Mouse (Mus musculus) erythroblast, embryonic 14.5 days (primary cell): ENCODE data around the gene Rap2a. TPM values are rescaled to one million over a fixed set of nuclear protein-coding genes. Genes with fewer than 3 reads are reported as not detected.

Source experiments
- H3K27me3 ChIP-seq: 2 replicates; pipeline ENCODE4 v1.6.1; 2012; ENCODE audit warnings: inconsistent platforms; ENCODE audit not compliant: control insufficient read depth
- H3K36me3 ChIP-seq: 2 replicates; pipeline ENCODE4 v1.6.1; 2012; ENCODE audit warnings: mild to moderate bottlenecking, inconsistent platforms; ENCODE audit not compliant: control insufficient read depth
- H3K4me1 ChIP-seq: 2 replicates; pipeline ENCODE4 v1.6.1; 2012; ENCODE audit warnings: inconsistent platforms; ENCODE audit not compliant: control insufficient read depth
- H3K4me3 ChIP-seq: replicated peaks from 2 replicates; pipeline ENCODE3; 2012; ENCODE audit warnings: moderate library complexity, mild to moderate bottlenecking, inconsistent platforms
- H3K9me3 ChIP-seq: 2 replicates; pipeline ENCODE4 v1.6.1; 2012; ENCODE audit warnings: low read length, inconsistent platforms, mixed read lengths; ENCODE audit not compliant: control insufficient read depth
- GATA1 ChIP-seq: IDR thresholded peaks from 2 replicates; pipeline ENCODE4 v1.6.1; 2012; ENCODE audit warnings: low read length, inconsistent platforms, mixed read lengths
- TAL1 ChIP-seq: IDR thresholded peaks from 3 replicates; pipeline ENCODE4 v1.6.1; 2012; ENCODE audit warnings: low read length, inconsistent platforms, mixed read lengths
- polyA plus RNA-seq: library from polyadenylated mRNA; stranded (reverse); fragments of >175 nt; gene quantifications from 2 replicates; pipeline ENCODE4 v1.2.3, GENCODE M21; 2012

The Rap2a gene
- polyA plus RNA-seq, 1 experiment, result 0.05 TPM

DNA sequence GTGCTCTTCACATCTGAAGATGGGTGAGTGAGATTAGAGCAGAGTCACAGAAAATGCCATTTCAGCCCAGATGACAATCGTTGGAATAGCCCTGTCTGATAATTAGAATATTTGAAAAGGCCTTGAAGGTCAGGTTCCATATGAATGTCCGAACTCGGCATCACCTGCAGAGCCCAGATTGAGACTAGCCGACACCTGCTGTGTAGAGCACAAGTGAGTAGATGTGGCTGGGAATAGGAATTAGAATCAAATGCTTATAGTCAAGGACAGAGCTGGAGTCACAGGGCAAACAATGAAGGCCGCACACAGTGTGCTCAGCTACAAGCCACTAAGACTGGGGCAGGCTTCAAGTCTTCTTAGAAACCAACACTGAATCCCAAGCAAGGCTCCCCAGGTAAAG is 6.3 kb downstream of the Rap2a start:
- no peak for TF ChIP-seq TAL1
- no peaks in the 10 kb centered on the region for H3K36me3 ChIP-seq
- no peaks in the 10 kb centered on the region for H3K4me1 ChIP-seq

DNA sequence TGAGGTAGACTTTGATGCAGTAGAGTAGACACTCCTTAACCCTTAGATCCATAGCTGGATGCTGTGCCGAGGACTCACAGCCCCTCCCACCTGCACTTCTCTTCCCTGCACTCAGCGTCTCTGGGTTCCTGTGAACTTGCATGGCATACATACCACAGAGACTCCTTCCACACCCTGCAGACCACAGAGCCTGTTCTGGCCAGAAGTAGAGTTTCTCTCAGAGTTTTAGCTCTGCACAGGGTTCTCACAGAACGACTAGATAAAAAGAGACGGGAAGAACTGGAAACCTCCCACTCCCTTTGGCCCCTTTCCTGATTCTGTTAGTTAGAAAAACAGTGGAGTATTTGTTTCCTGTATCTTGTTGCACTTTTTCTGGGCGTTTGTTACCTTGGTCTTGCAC is 18.0 kb downstream of the Rap2a start:
- H3K36me3 ChIP-seq, result no peaks in the 10 kb centered on the region
- no peak overlapping the region for H3K4me3 ChIP-seq
- TF ChIP-seq GATA1 (no peak), TAL1 (no peak)
- no peaks in the 10 kb centered on the region for H3K4me1 ChIP-seq
- no peaks in the 10 kb centered on the region for H3K27me3 ChIP-seq
- no peaks in the 10 kb centered on the region for H3K9me3 ChIP-seq

More for the DNA sequence above, 6.3 kb downstream of the Rap2a start:
- no peaks in the 10 kb centered on the region for H3K9me3 ChIP-seq
- H3K4me3 ChIP-seq, result no peak overlapping the region
- peaks cover 10% of the 10 kb centered on the region for H3K27me3 ChIP-seq

DNA sequence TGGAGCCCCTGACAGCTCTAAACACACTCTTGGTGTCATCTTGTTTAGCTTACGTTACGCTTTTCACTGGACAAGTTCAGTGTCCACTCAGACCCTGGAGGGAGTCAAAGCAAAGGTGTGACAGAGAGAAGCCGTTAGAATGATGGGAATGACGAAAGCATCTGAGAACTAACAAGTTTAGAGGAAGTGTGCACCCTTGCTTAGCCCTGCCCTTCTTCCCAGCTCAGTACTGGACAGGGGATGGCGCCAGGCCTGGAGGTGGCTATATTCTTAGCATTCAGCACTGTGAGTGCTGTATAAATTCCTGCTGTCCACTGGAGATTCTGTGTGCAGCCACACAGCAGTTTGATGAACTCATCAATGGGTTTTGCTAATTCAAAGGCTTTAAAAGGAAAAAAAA is 18.6 kb downstream of the Rap2a start:
- Histone ChIP-seq H3K4me1 (no peaks in the 10 kb centered on the region), H3K4me3 (no peak overlapping the region), H3K9me3 (no peaks in the 10 kb centered on the region), H3K27me3 (no peaks in the 10 kb centered on the region), H3K36me3 (no peaks in the 10 kb centered on the region)
- TF ChIP-seq TAL1, result no peak
- TF ChIP-seq GATA1, result no peak

DNA sequence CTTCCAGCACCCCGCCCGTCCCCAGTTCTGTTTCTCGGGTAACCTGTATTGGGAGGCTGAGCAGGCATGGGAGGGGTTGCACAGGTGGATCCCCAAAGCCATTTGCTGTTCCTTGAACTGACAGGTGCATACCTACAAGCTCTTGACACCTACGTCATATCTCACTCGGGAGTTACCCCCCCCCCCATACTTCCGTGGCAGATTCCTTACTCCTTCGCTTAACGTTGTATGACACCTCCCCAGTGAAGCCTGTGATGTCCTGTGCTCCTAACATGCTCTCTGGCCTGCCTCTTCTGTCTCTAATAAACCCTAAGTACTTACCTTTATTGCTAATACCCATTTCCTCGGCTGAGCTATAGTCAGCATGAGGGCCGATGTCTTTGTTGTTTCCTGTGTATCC is 20.9 kb downstream of the Rap2a start:
- no peak overlapping the region for H3K4me3 ChIP-seq
- H3K36me3 ChIP-seq, result peaks cover 3% of the 10 kb centered on the region; the same call in 1 of the 2 replicates
- TF ChIP-seq TAL1, result no peak
- TF ChIP-seq GATA1, result no peak
- no peaks in the 10 kb centered on the region for H3K4me1 ChIP-seq
- H3K27me3 ChIP-seq, result no peaks in the 10 kb centered on the region
- H3K9me3 ChIP-seq, result no peaks in the 10 kb centered on the region; the same call in 1 of the 2 replicates

DNA sequence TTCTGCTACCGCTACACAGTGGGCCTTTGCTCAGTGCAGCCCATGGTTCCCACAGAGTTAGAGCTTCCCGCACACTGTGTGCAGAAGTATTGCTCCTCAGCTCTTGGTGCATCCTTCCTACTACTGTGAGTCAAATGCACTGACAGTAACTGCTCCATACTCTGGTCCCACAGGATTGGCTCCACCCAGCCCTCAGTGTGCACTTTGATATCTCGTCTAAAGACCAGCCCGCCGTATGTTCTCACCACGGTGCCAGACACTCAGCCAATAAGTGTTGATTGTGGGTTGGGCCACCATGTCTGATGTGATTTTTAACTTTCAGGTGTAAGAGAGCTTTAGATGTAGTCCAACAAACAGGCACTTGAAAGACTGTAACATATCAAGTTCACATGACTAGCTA is 21.4 kb downstream of the Rap2a start:
- peaks cover 3% of the 10 kb centered on the region; the same call in 1 of the 2 replicates for H3K36me3 ChIP-seq
- H3K4me1 ChIP-seq, result no peaks in the 10 kb centered on the region
- H3K4me3 ChIP-seq, result no peak overlapping the region
- TF ChIP-seq GATA1 (no peak), TAL1 (no peak)
- H3K9me3 ChIP-seq, result no peaks in the 10 kb centered on the region; the same call in 1 of the 2 replicates
- H3K27me3 ChIP-seq, result no peaks in the 10 kb centered on the region

DNA sequence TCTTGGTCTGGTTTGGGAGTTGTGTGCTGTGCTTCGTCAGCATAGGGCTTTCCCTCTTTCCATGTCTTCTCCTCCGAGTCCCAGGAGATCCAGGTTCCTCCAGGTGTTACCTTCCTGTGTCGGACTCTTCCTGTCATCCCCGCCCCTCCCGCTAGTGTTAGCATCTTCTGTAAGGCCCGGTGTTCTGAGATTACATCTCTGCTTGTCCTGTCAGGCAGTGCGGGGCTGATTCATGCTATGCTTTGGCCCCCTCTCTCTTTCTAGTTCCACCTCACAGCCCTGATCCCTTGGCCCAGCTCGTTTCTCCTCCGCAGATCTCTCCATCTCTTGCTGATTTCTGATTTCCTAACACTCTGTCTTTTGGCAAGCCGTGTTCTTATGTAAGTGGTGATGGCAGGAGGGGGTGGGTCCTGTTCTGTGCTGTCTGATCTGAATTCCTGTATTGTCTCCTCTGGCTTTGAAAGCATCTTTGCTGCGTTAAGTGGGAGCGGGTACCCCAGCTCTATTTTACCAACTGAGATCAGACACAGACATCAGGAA is 21.8 kb downstream of the Rap2a start:
- Histone ChIP-seq H3K4me3 (no peak overlapping the region), H3K9me3 (no peaks in the 10 kb centered on the region; the same call in 1 of the 2 replicates), H3K4me1 (no peaks in the 10 kb centered on the region), H3K36me3 (peaks cover 3% of the 10 kb centered on the region; the same call in 1 of the 2 replicates), H3K27me3 (no peaks in the 10 kb centered on the region)
- TF ChIP-seq TAL1 (no peak), GATA1 (no peak)

DNA sequence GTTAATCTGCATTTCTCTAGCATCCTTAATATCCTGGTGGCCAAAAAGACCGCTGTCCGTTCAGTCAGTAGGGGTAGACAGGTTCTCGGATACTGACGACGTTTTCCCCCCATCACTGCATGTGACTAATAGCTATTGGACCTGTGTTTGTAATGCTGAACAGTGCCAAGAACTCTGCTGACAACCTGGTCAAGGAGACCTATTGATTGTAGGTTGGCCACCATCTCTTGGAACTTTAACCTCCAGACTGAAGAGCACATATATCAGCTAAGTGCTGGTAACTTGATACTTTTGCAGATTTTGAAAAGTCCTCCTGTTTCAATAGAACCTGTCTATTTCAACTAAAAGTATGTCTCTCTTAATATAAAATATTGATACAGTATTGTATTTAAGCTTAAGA is 22.5 kb downstream of the Rap2a start:
- H3K4me3 ChIP-seq, result no peak overlapping the region
- no peaks in the 10 kb centered on the region for H3K27me3 ChIP-seq
- no peaks in the 10 kb centered on the region; the same call in 1 of the 2 replicates for H3K9me3 ChIP-seq
- H3K36me3 ChIP-seq, result peaks cover 3% of the 10 kb centered on the region; the same call in 1 of the 2 replicates
- no peaks in the 10 kb centered on the region for H3K4me1 ChIP-seq
- TF ChIP-seq TAL1 (no peak), GATA1 (no peak)

DNA sequence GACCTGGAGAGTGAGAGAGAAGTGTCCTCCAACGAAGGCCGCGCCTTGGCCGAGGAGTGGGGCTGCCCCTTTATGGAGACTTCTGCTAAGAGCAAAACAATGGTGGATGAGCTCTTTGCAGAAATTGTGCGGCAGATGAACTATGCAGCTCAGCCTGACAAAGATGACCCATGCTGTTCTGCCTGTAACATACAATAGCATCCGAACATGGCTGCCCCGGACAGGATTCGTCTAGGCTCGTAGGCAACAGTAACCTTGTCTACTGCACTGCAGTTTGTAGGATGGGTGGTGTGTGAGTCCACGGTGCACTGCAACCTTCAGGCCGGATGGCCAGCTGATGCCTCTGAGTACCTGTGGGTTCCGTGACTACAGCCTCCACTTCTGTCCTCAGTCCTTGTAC is 25.4 kb downstream of the Rap2a start:
- no peak for TF ChIP-seq TAL1
- no peak for TF ChIP-seq GATA1
- H3K4me1 ChIP-seq, result no peaks in the 10 kb centered on the region
- peaks cover 3% of the 10 kb centered on the region; the same call in 1 of the 2 replicates for H3K36me3 ChIP-seq

DNA sequence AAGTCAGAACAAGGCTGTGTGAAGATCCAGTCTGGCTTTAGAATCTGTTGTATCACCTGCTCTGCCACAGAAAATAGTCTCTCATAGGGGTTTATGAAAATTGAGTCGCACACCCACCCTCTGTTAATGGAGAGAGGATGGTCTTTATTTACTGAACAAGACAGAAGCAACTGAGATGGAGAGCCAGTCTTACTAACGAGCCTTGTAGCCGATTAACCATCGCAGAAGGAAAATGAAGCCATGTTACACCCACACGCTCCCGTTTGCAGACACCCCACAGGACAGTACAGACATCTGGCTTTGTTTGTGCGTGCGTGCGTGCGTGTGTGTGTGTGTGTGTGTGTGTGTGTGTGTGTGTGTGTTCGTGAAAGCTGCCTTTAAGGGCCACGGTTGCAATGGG is 26.2 kb downstream of the Rap2a start:
- no peak overlapping the region for H3K4me3 ChIP-seq
- no peak for TF ChIP-seq GATA1
- TF ChIP-seq TAL1, result no peak
- no peaks in the 10 kb centered on the region; the same call in 1 of the 2 replicates for H3K9me3 ChIP-seq
- H3K36me3 ChIP-seq, result peaks cover 3% of the 10 kb centered on the region; the same call in 1 of the 2 replicates
- H3K27me3 ChIP-seq, result no peaks in the 10 kb centered on the region
- no peaks in the 10 kb centered on the region for H3K4me1 ChIP-seq

More for the DNA sequence above, 25.4 kb downstream of the Rap2a start:
- Histone ChIP-seq H3K27me3 (no peaks in the 10 kb centered on the region), H3K4me3 (no peak overlapping the region), H3K9me3 (no peaks in the 10 kb centered on the region; the same call in 1 of the 2 replicates)

DNA sequence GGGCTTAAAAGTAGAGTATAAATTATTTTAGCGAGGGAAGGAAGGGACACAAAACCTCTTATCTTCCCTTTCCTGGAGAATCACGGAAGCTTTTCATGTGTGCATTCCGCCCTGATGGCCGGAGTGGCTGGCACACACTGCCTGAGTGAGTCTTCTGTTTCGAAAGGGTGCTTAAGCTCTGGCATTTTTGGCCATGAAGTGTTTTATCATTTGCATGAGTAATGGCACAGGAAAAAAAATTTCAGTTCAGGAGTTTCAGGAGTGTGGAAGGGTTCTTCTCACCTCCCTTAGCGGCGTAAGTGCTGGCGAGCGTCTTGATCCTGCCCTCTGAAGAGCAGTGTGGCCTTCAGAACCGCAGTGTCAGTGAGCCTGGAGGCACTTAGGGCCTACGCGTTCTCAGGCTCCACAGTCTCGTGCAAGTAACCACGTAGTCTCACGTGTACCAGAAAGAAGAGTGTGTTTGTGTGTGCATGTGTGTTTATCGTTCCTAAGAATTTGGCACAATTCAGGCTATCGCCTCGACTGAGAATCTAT is 26.8 kb downstream of the Rap2a start:
- H3K27me3 ChIP-seq, result no peaks in the 10 kb centered on the region
- no peaks in the 10 kb centered on the region for H3K4me1 ChIP-seq
- peaks cover 3% of the 10 kb centered on the region; the same call in 1 of the 2 replicates for H3K36me3 ChIP-seq
- no peak overlapping the region for H3K4me3 ChIP-seq
- no peaks in the 10 kb centered on the region; the same call in 1 of the 2 replicates for H3K9me3 ChIP-seq
- TF ChIP-seq GATA1 (no peak), TAL1 (no peak)
